Mouse (Mus musculus) MN1 (cell line): ENCODE measurements at regions not wholly inside any gene's neighbourhood (a gene's known extent, or its start where the extent isn't known, plus 50 kb on each side); places are given as distances from the start of the nearest gene placed in this dataset.
"Not testable (repeated sequence)": the region's sequence is repeated elsewhere in the genome, so short reads cannot be mapped to it uniquely, and the experiment has no call there.

Experiments used
- DNase-seq: peaks from one replicate; pipeline ENCODE4 v3.0.0-alpha.2; 2016; ENCODE audit warnings: low spot score

GRCm38 (mm10) chr6:149246166-149246701 lies 57.7 kb upstream of the Amn1 start:
- no peak for DNase-seq

DNA sequence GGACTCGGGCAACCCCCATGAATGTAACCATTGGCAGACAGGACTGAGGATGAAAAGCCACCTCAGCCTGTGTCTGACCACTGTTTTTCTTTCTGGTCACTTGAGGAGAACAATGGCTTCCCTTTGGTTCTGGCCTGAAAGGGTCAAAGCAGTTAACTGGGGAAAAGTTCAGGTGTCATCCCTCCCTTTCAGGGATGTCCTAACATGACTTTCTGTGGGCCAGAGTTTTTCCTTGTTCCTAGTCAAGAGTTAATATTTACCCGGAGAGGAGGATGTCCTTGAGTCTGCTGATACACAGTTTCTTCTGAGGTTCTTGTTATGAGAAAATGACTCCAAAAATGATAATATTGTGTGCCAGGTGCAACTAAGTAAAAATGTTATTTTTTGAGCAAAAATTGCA lies 57.2 kb upstream of the Amn1 start:
- DNase-seq = not testable (repeated sequence)

DNA sequence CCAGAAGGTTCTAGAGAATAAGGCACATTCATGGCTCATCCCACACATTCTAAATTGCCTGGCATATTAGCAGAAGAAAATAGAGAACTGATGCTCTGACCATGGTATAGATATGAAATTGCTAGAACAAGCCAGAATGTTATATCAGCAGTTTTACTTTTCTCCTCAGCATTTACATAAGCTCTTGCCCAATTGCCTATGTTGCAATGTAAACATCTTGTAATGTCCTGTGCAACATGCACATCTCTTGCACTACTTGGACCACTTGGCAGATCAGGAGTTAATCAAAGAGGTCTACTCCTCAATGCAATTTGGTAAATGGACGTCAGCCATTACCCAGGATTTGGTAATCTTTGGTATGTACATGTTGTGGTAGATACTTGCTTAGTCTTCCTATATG lies 55.6 kb upstream of the Amn1 start:
- no peak for DNase-seq

DNA sequence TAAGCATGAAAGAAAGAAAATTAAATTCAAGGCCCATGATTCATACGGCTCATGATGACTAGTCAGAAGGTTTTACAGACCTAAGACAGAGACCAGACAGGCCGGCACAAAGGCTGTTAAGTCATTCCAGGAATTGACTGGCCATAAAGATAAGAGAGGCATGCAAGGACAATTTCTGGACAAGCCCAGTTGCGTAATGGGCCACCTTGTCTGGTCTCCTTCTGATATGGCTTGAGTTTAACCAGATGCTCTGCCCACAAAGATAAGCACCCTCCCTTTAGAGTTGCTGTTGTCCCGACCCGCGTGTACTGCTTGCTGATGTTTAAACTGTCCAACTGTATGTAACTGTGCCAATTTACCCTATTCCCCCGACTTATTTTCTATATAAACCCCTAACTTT lies 54.9 kb upstream of the Amn1 start:
- peak; percentile 40 for DNase-seq

DNA sequence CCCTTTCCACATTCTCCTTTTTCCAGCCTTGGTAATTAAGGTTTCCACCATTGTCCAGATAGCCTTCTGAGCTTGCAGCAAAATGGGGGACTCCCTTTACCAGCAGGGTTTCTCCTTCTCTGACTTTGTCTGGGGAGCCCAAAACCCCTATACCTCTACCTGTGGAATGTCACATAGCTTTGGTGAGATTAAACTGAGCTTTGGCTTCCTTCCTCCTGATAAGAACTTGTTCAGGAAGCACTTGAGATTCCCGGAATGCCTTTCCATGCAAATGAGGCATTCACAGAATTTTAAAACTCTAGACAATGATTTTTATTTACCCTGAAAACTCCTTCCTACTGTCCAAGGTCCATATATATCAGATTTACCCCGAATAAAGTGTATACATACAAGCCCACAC lies 49.8 kb upstream of the Amn1 start:
- DNase-seq = no peak
